Mouse (Mus musculus): ENCODE results near the gene Pigb. TPM values are rescaled to one million over a fixed set of nuclear protein-coding genes. Genes with fewer than 3 reads are reported as not detected.

Pigb gene
- polyA plus RNA-seq, 1 experiment from 2014 or later: 9.5 TPM

GRCm38 (mm10) chr9:72961959-72962358, 78.2 kb downstream of the Pigb start:
- no peak overlapping the region for H3K9ac ChIP-seq
- H3K27ac ChIP-seq (ENCODE audit: poor library complexity, severe bottlenecking): no peak overlapping the region
- H3K4me3 ChIP-seq: no peak overlapping the region
- H3K27me3 ChIP-seq (replicated peaks): no peaks in the 10 kb centered on the region
- H3K4me2 ChIP-seq: no peak overlapping the region
- H3K9me3 ChIP-seq (replicated peaks): no peaks in the 10 kb centered on the region
- ATAC-seq (ENCODE audit: insufficient number of reproducible peaks, low FRiP score): no peak
- WGBS: 69% methylated on average over 15 of the region's 15 CpGs
- no peaks in the 10 kb centered on the region for H3K36me3 ChIP-seq
- peaks cover 5% of the 10 kb centered on the region; the same call in 1 of the 2 replicates for H3K4me1 ChIP-seq (replicated peaks)

GRCm38 (mm10) chr9:72961346-72961745, 78.8 kb downstream of the Pigb start:
- Histone ChIP-seq H3K27me3 (replicated peaks) (no peaks in the 10 kb centered on the region), H3K4me2 (no peak overlapping the region), H3K9ac (no peak overlapping the region), H3K36me3 (no peaks in the 10 kb centered on the region), H3K4me3 (no peak overlapping the region), H3K27ac (ENCODE audit: poor library complexity, severe bottlenecking) (no peak overlapping the region), H3K4me1 (replicated peaks) (peaks cover 5% of the 10 kb centered on the region; the same call in 1 of the 2 replicates), H3K9me3 (replicated peaks) (no peaks in the 10 kb centered on the region)
- 67% methylated on average over 8 of the region's 8 CpGs for whole genome bisulfite sequencing
- no peak for ATAC-seq (ENCODE audit: insufficient number of reproducible peaks, low FRiP score)

GRCm38 (mm10) chr9:72958521-72959450, 81.4 kb downstream of the Pigb start, which contains the start of the genes Dyx1c1 and Gm44503:
Gene Dyx1c1 (plus strand): TSS chr9:72958785.
Gene Gm44503 (plus strand): TSS chr9:72958852.
- Histone ChIP-seq H3K9ac (peak within 1 kb of the TSS; percentile 75), H3K4me3 (peak within 1 kb of the TSS; percentile 77), H3K9me3 (replicated peaks) (no peaks in the 10 kb centered on the region), H3K27me3 (replicated peaks) (no peaks in the 10 kb centered on the region), H3K27ac (ENCODE audit: poor library complexity, severe bottlenecking) (no peak within 1 kb of the TSS), H3K36me3 (no peaks in the 10 kb centered on the region), H3K4me2 (peak within 1 kb of the TSS; percentile 80), H3K4me1 (replicated peaks) (peaks cover 5% of the 10 kb centered on the region; the same call in 1 of the 2 replicates)
- ATAC-seq (ENCODE audit: insufficient number of reproducible peaks, low FRiP score): peak; percentile 75
- 2% methylated on average over 43 of the region's 43 CpGs for WGBS

Small RNAs within 50 kb of the gene (microRNA-seq; reads per million reads assigned to microRNA genes)
- not detected for gene Gm27353

Other genes with a start within 250 kb of the Pigb start
- gene Prtg, start 233.5 kb downstream of the Pigb start, polyA plus RNA-seq (2016; fragmentation: Nextera tagmentation; extraction: Ambion mirVana): 2.2 and 2.7 TPM in 2 replicates
- gene Pygo1, start 114.7 kb downstream of the Pigb start, polyA plus RNA-seq (2016; fragmentation: Nextera tagmentation; extraction: Ambion mirVana): 2.9 and 3.0 TPM in 2 replicates
- gene Dyx1c1, start 81.6 kb downstream of the Pigb start, polyA plus RNA-seq (2016; fragmentation: Nextera tagmentation; extraction: Ambion mirVana): 0.68 and 0.73 TPM in 2 replicates
- gene Gm44503, start 81.5 kb downstream of the Pigb start, polyA plus RNA-seq (2016; fragmentation: Nextera tagmentation; extraction: Ambion mirVana): 0.08 TPM in 1 of 2 replicates, not detected in the other
- gene Ccpg1os, start 55.0 kb downstream of the Pigb start, polyA plus RNA-seq (2016; fragmentation: Nextera tagmentation; extraction: Ambion mirVana): 12.0 and 14.9 TPM in 2 replicates
- 34.3 and 35.0 TPM in 2 replicates for gene Ccpg1, start 54.9 kb downstream of the Pigb start, polyA plus RNA-seq (2016; fragmentation: Nextera tagmentation; extraction: Ambion mirVana)
- gene Rab27a, start 4.5 kb upstream of the Pigb start, polyA plus RNA-seq (2016; fragmentation: Nextera tagmentation; extraction: Ambion mirVana): 3.8 and 4.0 TPM in 2 replicates
- gene Khdc3, start 61.5 kb upstream of the Pigb start, polyA plus RNA-seq (2016; fragmentation: Nextera tagmentation; extraction: Ambion mirVana): not detected in 2 replicates
- gene Gm20509, start 62.1 kb upstream of the Pigb start, polyA plus RNA-seq (2016; fragmentation: Nextera tagmentation; extraction: Ambion mirVana): not detected in 2 replicates
- 91.4 and 95.0 TPM in 2 replicates for gene Rsl24d1, start 73.0 kb upstream of the Pigb start, polyA plus RNA-seq (2016; fragmentation: Nextera tagmentation; extraction: Ambion mirVana)

Data from heart, embryonic 12.5 days (tissue).